Mouse (Mus musculus) CH12.LX (cell line): ENCODE measurements around the gene Cracr2a. TPM values are rescaled to one million over a fixed set of nuclear protein-coding genes. Genes with fewer than 3 reads are reported as not detected.

Source experiments
- DNase-seq: peaks from one replicate; pipeline ENCODE4 v3.0.0-alpha.2; 2013; ENCODE audit errors: extremely low read depth
- H3K27ac ChIP-seq: 2 replicates; pipeline ENCODE4 v1.5.1; 2012; ENCODE audit warnings: low read depth, mild to moderate bottlenecking, control low read depth, moderate library complexity; ENCODE audit not compliant: insufficient read depth
- H3K27me3 ChIP-seq: replicated peaks from 2 replicates; pipeline ENCODE3; 2012; ENCODE audit warnings: inconsistent platforms
- H3K36me3 ChIP-seq, 2 experiments: replicated peaks in 1 of 2; 2 replicates each; pipeline versions ENCODE3 to v1.6.1; 2012; ENCODE audit warnings: inconsistent platforms in 1 of 2, low read length in 1 of 2, mild to moderate bottlenecking in 1 of 2, mixed read lengths in 1 of 2, moderate library complexity in 1 of 2; ENCODE audit not compliant: control insufficient read depth in 1 of 2, insufficient read depth in 1 of 2
- H3K4me1 ChIP-seq, 2 experiments: 2 replicates each; pipeline ENCODE4 v1.6.1; 2012; ENCODE audit warnings: inconsistent platforms in 1 of 2, moderate library complexity in 1 of 2; ENCODE audit not compliant: insufficient read depth in 2 of 2, control insufficient read depth in 1 of 2
- H3K4me2 ChIP-seq: 2 replicates; pipeline ENCODE4 v1.6.1; 2012; ENCODE audit warnings: low read depth, mild to moderate bottlenecking, control low read depth; ENCODE audit not compliant: poor library complexity, insufficient read depth, severe bottlenecking
- H3K4me3 ChIP-seq, 3 experiments: fragments of 150-350 bp in 1 of 3; sonication (generic) in 1 of 3; replicated peaks in 1 of 3; 2 replicates each; pipeline versions ENCODE3 to v1.5.1; 2011 to 2012; ENCODE audit warnings: low read depth in 2 of 3, low read length in 2 of 3, mild to moderate bottlenecking in 2 of 3, moderate library complexity in 2 of 3, control low read depth in 1 of 3, improper control_type of control experiment in 1 of 3, inconsistent platforms in 1 of 3, mixed read lengths in 1 of 3; ENCODE audit not compliant: poor library complexity in 1 of 3
- H3K79me2 ChIP-seq: replicated peaks from 2 replicates; pipeline ENCODE4 v1.6.1; 2012; ENCODE audit warnings: mild to moderate bottlenecking, moderate library complexity; ENCODE audit not compliant: control insufficient read depth, poor library complexity, insufficient read depth, severe bottlenecking; ENCODE audit errors: extremely low read depth
- H3K9ac ChIP-seq: 2 replicates; pipeline ENCODE4 v1.6.1; 2012; ENCODE audit warnings: low read depth, mild to moderate bottlenecking, control low read depth, moderate library complexity; ENCODE audit not compliant: insufficient read depth
- H3K9me3 ChIP-seq: replicated peaks from 2 replicates; pipeline ENCODE3; 2012; ENCODE audit warnings: low read length, inconsistent platforms, mixed read lengths
- CHD1 ChIP-seq: IDR thresholded peaks from 2 replicates; pipeline ENCODE4 v1.6.1; 2012; ENCODE audit warnings: low read depth, low read length, improper control_type of control experiment, inconsistent platforms
- CHD2 ChIP-seq: IDR thresholded peaks from 2 replicates; pipeline ENCODE4 v1.6.1; 2011; ENCODE audit warnings: low read length, improper control_type of control experiment
- E2F4 ChIP-seq: IDR thresholded peaks from 2 replicates; pipeline ENCODE4 v1.6.1; 2011; ENCODE audit warnings: low read depth, low read length, improper control_type of control experiment; ENCODE audit not compliant: insufficient replicate concordance
- ELF1 ChIP-seq: IDR thresholded peaks from 2 replicates; pipeline ENCODE4 v1.6.1; 2014; ENCODE audit warnings: low read depth, mild to moderate bottlenecking, inconsistent platforms, low read length, improper control_type of control experiment
- EP300 ChIP-seq: IDR thresholded peaks from 2 replicates; pipeline ENCODE4 v1.6.1; 2011; ENCODE audit warnings: low read length, improper control_type of control experiment
- ETS1 ChIP-seq: conservative IDR thresholded peaks from 2 replicates; pipeline ENCODE4 v1.6.1; 2012; ENCODE audit warnings: low read depth, mild to moderate bottlenecking, inconsistent platforms, low read length, improper control_type of control experiment, moderate library complexity
- IRF4 ChIP-seq: IDR thresholded peaks from 2 replicates; pipeline ENCODE4 v1.6.1; 2014; ENCODE audit warnings: low read depth, mild to moderate bottlenecking, inconsistent platforms, low read length, improper control_type of control experiment
- JUND ChIP-seq: conservative IDR thresholded peaks from 2 replicates; pipeline ENCODE4 v1.6.1; 2011; ENCODE audit warnings: low read depth, low read length, improper control_type of control experiment
- KAT2A ChIP-seq: IDR thresholded peaks from 2 replicates; pipeline ENCODE4 v1.6.1; 2012; ENCODE audit warnings: low read length, improper control_type of control experiment, inconsistent platforms; ENCODE audit not compliant: insufficient replicate concordance
- MXI1 ChIP-seq: IDR thresholded peaks from 2 replicates; pipeline ENCODE4 v1.6.1; 2011; ENCODE audit warnings: mild to moderate bottlenecking, low read depth, low read length, improper control_type of control experiment
- MYC ChIP-seq: IDR thresholded peaks from 2 replicates; pipeline ENCODE4 v1.6.1; 2011; ENCODE audit warnings: low read depth, mild to moderate bottlenecking, improper control_type of control experiment, low read length
- PAX5 ChIP-seq: IDR thresholded peaks from 2 replicates; pipeline ENCODE4 v1.6.1; 2012; ENCODE audit warnings: low read length, inconsistent platforms, mixed read lengths
- RAD21 ChIP-seq: IDR thresholded peaks from 2 replicates; pipeline ENCODE4 v1.6.1; 2011; ENCODE audit warnings: low read depth, mild to moderate bottlenecking, low read length, improper control_type of control experiment, moderate library complexity
- TBP ChIP-seq: conservative IDR thresholded peaks from 2 replicates; pipeline ENCODE4 v1.6.1; 2011; ENCODE audit warnings: low read depth, low read length, improper control_type of control experiment
- UBTF ChIP-seq: IDR thresholded peaks from 2 replicates; pipeline ENCODE4 v1.6.1; 2012; ENCODE audit warnings: low read depth, mild to moderate bottlenecking, inconsistent platforms, low read length, improper control_type of control experiment, moderate library complexity
- USF1 ChIP-seq: IDR thresholded peaks from 2 replicates; pipeline ENCODE4 v1.6.1; 2014; ENCODE audit warnings: low read depth, mild to moderate bottlenecking, inconsistent platforms, low read length, improper control_type of control experiment
- USF2 ChIP-seq: conservative IDR thresholded peaks from 2 replicates; pipeline ENCODE4 v1.6.1; 2011; ENCODE audit warnings: low read depth, low read length, improper control_type of control experiment
- ZMIZ1 ChIP-seq: IDR thresholded peaks from 2 replicates; pipeline ENCODE4 v1.6.1; 2012; ENCODE audit warnings: low read depth, mild to moderate bottlenecking, inconsistent platforms, low read length, improper control_type of control experiment
- ZNF384 ChIP-seq: IDR thresholded peaks from 2 replicates; pipeline ENCODE4 v1.6.1; 2012; ENCODE audit warnings: low read depth, low read length, improper control_type of control experiment, inconsistent platforms
- dilution Hi-C: fragments of 300-500 bp; cut with MboI; formaldehyde crosslinking; loops from 2 replicates; pipeline ENCODE4 v1.14.3; 2020; ENCODE audit warnings: low sequenced_read_pairs; ENCODE audit not compliant: extremely low pct_unique_long_range_greater_than_20kb, extremely low pct_ligation_motif_present
- in situ Hi-C: fragments of 300-500 bp; cut with MboI; formaldehyde crosslinking; loops from 3 replicates; pipeline ENCODE4 v1.14.3; 2019; ENCODE audit warnings: low sequenced_read_pairs, low pct_ligation_motif_present, low pct_unique_long_range_greater_than_20kb, mixed read lengths
- polyA plus RNA-seq: library from polyadenylated mRNA; unstranded; fragments of >175 nt; gene quantifications from 2 replicates; pipeline ENCODE4 v1.2.1, GENCODE M21; 2012; ENCODE audit warnings: low read depth; ENCODE audit not compliant: insufficient read length
- total RNA-seq, 2 experiments: library from RNA; depleted of rRNA; stranded (reverse); fragments of 300-350 nt in 1 of 2; fragments of >200 nt in 1 of 2; gene quantifications; 2 replicates each; pipeline ENCODE4 v1.2.3; 2012 to 2014

Gene Cracr2a
- total and polyA plus RNA-seq, 3 experiments, result 1.2 to 1.6 (median 1.5) TPM

GRCm38 (mm10) chr6:127577688-127578087 is 16.6 kb downstream of the Cracr2a start:
- DNase-seq, result no peak
- TF ChIP-seq MYC, result no peak
- TF ChIP-seq, all 38 proteins: peak for 0
- H3K36me3 ChIP-seq, result peaks cover 0 to 14% of the 10 kb centered on the region in 2 experiments
- in situ Hi-C loops, result no loop called here
- no peaks in the 10 kb centered on the region for H3K9me3 ChIP-seq
- H3K79me2 ChIP-seq, result no peaks in the 10 kb centered on the region
- no peak overlapping the region for H3K27ac ChIP-seq
- H3K27me3 ChIP-seq, result no peaks in the 10 kb centered on the region
- dilution Hi-C loops, result no loop called here
- H3K4me1 ChIP-seq, result peaks cover 6 to 26% of the 10 kb centered on the region in 2 experiments
- H3K9ac ChIP-seq, result no peak overlapping the region
- no peak overlapping the region for H3K4me2 ChIP-seq
- H3K4me3 ChIP-seq, result no peak overlapping the region

- Histone ChIP-seq H3K4me1 (peaks cover 6 to 28% of the 10 kb centered on the region in 2 experiments), H3K9me3 (no peaks in the 10 kb centered on the region), H3K36me3 (peaks cover 0 to 14% of the 10 kb centered on the region in 2 experiments), H3K27me3 (no peaks in the 10 kb centered on the region), H3K9ac (no peak overlapping the region), H3K27ac (no peak overlapping the region), H3K4me2 (no peak overlapping the region), H3K79me2 (no peaks in the 10 kb centered on the region), H3K4me3 (no peak overlapping the region)
- TF ChIP-seq ELF1 (no peak), ETS1 (no peak), ZNF384 (no peak), EP300 (no peak), JUND (no peak), MYC (no peak), UBTF (no peak), KAT2A (no peak), PAX5 (no peak), USF1 (no peak), CHD2 (no peak), USF2 (no peak), TBP (no peak), IRF4 (no peak), E2F4 (no peak), ZMIZ1 (no peak), MXI1 (no peak), CHD1 (no peak), RAD21 (no peak)
- in situ Hi-C loops, result no loop called here
- dilution Hi-C loops, result no loop called here
- DNase-seq, result no peak
Measured at GRCm38 (mm10) chr6:127578316-127578715, 17.2 kb downstream of the Cracr2a start.
